Mouse (Mus musculus): Measurements from ENCODE around the gene Vti1b. TPM values are rescaled to one million over a fixed set of nuclear protein-coding genes. Genes with fewer than 3 reads are reported as not detected.
A peak's percentile ranks its signal among the peaks of the same experiment; 100 is the strongest.
"Not testable (repeated sequence)": the region's sequence is repeated elsewhere in the genome, so short reads cannot be mapped to it uniquely, and the experiment has no call there.

The Vti1b gene
- polyA plus RNA-seq, 1 experiment from 2014 or later = 228 TPM

DNA sequence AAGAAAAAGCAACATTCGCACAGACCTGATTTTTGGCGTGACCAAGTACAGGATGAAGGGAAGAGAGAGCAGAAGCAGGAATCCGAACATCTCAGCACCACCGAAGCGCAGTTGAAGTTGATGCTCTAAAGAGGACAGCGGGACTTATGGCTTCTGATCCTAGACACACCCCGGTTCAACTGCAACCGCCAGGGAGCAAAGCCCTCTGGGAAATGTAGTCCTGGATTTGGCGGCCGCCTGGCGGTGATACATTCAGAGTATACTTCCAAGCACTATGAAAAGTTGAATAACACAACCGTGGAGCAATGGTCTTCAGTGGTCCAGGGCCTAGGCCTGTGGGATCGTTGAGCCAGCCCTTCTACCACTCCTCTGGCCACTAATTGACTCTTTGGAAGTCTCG is 19.2 kb upstream of the Vti1b start:
- peak; percentile 83 for ATAC-seq
- WGBS = 6% methylated on average over 14 of the region's 14 CpGs
- Histone ChIP-seq H3K36me3 (ENCODE audit: control insufficient read depth, insufficient read depth, low read length) (peaks cover 3% of the 10 kb centered on the region), H3K27ac (ENCODE audit: low read length) (peak overlapping the region; percentile 85), H3K4me3 (ENCODE audit: low read depth, low read length) (peak overlapping the region; percentile 70), H3K4me1 (ENCODE audit: control insufficient read depth, insufficient read depth, low read length) (peaks cover 25% of the 10 kb centered on the region), H3K4me2 (ENCODE audit: low read length) (peak overlapping the region; percentile 85), H3K9me3 (replicated peaks; ENCODE audit: control insufficient read depth, low read length, poor library complexity, severe bottlenecking) (no peaks in the 10 kb centered on the region), H3K9ac (ENCODE audit: low read depth, low read length) (peak overlapping the region; percentile 79), H3K27me3 (ENCODE audit: control insufficient read depth, insufficient read depth, low read depth, low read length) (no peaks in the 10 kb centered on the region)

DNA sequence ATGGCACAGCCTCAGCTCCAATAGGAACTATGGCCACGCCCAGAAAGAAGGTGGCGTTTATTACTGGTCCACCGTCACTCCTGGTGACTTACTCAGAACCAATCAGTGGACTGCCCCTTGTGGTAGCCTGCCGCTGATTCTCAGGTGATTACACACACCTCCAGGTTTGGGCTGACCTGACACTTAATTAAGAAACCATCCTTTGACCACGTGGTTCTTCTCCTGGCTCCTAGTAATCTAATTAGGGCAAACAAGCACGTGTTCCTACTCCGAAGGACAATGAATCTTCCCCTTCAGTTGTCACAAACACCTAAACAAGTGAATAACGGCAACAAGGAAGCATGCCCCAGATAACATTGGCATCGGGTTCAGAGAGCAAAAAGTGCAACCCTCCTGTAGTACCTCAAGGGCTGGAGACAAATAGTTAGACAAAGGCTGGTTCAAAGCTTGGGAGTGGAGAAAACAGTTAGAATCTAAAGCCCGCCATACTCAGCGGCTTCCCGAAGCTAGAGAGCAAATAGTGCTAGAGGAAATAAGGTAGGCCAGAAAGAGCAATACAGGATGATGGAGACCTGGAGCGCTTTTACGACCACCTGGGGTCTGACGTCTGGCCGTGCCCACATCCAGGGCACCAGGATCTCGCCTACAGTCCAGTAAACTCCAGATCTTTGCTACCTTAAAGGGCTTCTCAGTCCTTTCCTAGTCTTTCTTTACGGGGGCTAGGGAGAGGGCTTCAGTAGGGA is 18.6 kb upstream of the Vti1b start:
- Histone ChIP-seq H3K27ac (ENCODE audit: low read length) (peak overlapping the region; percentile 85), H3K4me1 (ENCODE audit: control insufficient read depth, insufficient read depth, low read length) (peaks cover 25% of the 10 kb centered on the region), H3K36me3 (ENCODE audit: control insufficient read depth, insufficient read depth, low read length) (peaks cover 9% of the 10 kb centered on the region), H3K4me3 (ENCODE audit: low read depth, low read length) (peak overlapping the region; percentile 70), H3K4me2 (ENCODE audit: low read length) (peak overlapping the region; percentile 85), H3K27me3 (ENCODE audit: control insufficient read depth, insufficient read depth, low read depth, low read length) (no peaks in the 10 kb centered on the region), H3K9ac (ENCODE audit: low read depth, low read length) (peak overlapping the region; percentile 79), H3K9me3 (replicated peaks; ENCODE audit: control insufficient read depth, low read length, poor library complexity, severe bottlenecking) (no peaks in the 10 kb centered on the region)
- under 1% methylated on average over 18 of the region's 18 CpGs for WGBS
- ATAC-seq = peak; percentile 98

DNA sequence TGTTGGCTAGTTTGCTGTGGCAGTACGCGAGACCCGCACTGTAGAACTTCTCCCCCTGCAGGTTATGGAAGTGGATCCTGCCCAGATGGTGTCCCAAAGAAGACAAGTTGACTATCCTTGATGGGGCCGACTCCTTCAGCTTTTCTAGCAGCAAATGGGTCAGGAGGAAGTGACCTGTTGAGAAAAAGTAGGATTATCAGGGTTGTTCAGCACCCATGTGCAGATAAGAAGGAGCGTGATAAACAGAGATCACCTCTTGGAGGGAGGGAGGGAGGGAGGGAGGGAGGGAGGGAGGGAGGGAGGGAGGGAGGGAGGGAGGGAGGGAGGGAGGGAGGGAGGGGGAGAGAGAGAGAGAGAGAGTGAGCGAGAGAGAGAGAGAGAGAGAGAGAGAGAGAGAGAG is 12.7 kb upstream of the Vti1b start:
- H3K27ac ChIP-seq (ENCODE audit: low read length); H3K4me3 ChIP-seq (ENCODE audit: low read depth, low read length); H3K27me3 ChIP-seq (ENCODE audit: control insufficient read depth, insufficient read depth, low read depth, low read length); H3K4me2 ChIP-seq (ENCODE audit: low read length); H3K9ac ChIP-seq (ENCODE audit: low read depth, low read length); ATAC-seq; H3K9me3 ChIP-seq (replicated peaks; ENCODE audit: control insufficient read depth, low read length, poor library complexity, severe bottlenecking): not testable (repeated sequence)
- Histone ChIP-seq H3K36me3 (ENCODE audit: control insufficient read depth, insufficient read depth, low read length) (peaks cover 42% of the 10 kb centered on the region), H3K4me1 (ENCODE audit: control insufficient read depth, insufficient read depth, low read length) (peaks cover 13% of the 10 kb centered on the region)
- 92% methylated on average over 4 of the region's 6 CpGs for WGBS

DNA sequence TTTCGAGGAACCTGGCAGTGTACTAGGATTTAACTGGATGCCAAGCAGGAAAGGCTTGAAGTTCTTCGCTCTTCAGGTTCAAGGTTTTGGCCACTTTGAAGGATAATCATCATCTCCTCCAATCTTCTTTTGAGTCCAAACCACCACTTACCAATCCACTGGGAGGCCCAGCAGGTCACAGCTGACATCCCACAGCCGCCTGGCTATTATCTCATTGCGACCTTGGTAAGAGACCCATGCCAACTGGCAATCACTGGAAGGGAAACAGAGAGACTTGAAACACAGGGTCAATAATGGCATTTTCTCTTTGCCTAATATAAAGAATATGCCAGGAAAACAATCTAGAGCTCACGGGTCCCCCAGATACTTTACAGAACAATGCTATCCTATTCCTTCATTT is 3.5 kb upstream of the Vti1b start:
- Histone ChIP-seq H3K9ac (ENCODE audit: low read depth, low read length) (no peak overlapping the region), H3K9me3 (replicated peaks; ENCODE audit: control insufficient read depth, low read length, poor library complexity, severe bottlenecking) (no peaks in the 10 kb centered on the region), H3K4me2 (ENCODE audit: low read length) (no peak overlapping the region), H3K4me1 (ENCODE audit: control insufficient read depth, insufficient read depth, low read length) (peaks cover 7% of the 10 kb centered on the region), H3K36me3 (ENCODE audit: control insufficient read depth, insufficient read depth, low read length) (peaks cover 17% of the 10 kb centered on the region), H3K27me3 (ENCODE audit: control insufficient read depth, insufficient read depth, low read depth, low read length) (no peaks in the 10 kb centered on the region), H3K4me3 (ENCODE audit: low read depth, low read length) (no peak overlapping the region), H3K27ac (ENCODE audit: low read length) (no peak overlapping the region)
- 94% methylated on average over 5 of the region's 5 CpGs for WGBS
- no peak for ATAC-seq

DNA sequence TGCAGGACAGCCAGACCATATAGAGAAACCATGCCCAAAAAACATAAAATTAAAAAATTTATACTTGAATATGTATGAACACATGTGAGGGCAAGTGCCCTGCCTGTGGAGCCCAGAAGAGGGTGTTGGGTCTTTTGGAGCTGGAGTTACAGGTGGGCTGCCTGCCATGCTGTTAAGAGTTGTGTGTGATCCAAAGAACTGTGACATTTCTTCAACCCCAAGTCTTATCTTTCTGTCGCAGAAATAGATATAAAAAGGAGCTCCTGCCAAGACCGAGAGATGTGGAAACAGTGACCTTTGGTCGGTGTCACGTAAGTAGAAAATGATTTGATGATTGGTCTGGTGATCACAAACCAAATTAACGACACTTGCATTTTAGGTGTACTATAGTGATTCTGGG is 1.3 kb upstream of the Vti1b start:
- Histone ChIP-seq H3K27ac (ENCODE audit: low read length) (no peak overlapping the region), H3K9me3 (replicated peaks; ENCODE audit: control insufficient read depth, low read length, poor library complexity, severe bottlenecking) (no peaks in the 10 kb centered on the region), H3K4me3 (ENCODE audit: low read depth, low read length) (no peak overlapping the region), H3K4me1 (ENCODE audit: control insufficient read depth, insufficient read depth, low read length) (peaks cover 21% of the 10 kb centered on the region), H3K9ac (ENCODE audit: low read depth, low read length) (no peak overlapping the region), H3K27me3 (ENCODE audit: control insufficient read depth, insufficient read depth, low read depth, low read length) (no peaks in the 10 kb centered on the region), H3K36me3 (ENCODE audit: control insufficient read depth, insufficient read depth, low read length) (peaks cover 14% of the 10 kb centered on the region), H3K4me2 (ENCODE audit: low read length) (no peak overlapping the region)
- 86% methylated on average over 5 of the region's 5 CpGs for WGBS
- no peak for ATAC-seq

DNA sequence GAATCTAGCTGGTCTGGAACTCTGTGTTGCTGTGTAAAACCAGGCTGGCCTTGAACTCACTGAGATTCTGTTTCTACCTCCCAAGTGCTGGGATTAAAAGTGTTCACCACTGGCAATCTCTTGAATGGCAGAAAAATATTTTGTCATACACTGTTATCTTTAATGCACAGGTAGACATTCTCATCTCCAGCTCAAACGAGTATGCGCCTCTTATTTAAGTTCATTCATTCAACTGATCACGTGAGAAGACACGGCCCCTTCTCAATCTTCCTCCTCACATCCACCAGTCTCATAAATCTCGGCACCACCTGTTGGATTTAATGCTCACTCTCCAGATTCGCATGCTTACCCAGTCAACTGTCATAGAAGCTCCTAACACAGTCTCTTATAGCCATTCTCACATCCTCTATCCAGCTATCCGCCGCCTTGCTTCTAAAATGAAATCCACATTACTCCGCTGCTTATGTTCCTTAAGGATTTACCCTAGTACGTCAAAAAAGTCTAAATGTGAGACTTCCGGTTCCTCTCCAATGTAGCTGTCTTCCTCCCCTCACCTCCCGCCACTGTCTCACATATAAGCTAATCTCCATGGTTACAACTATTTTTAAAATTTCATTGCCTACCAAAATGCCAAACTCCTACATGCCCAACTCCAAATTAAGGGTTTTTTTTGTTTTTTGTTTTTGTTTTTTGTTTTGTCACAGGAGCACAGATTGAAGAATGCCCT is 1.0 kb downstream of the Vti1b start:
- Histone ChIP-seq H3K4me1 (ENCODE audit: control insufficient read depth, insufficient read depth, low read length) (peaks cover 21% of the 10 kb centered on the region), H3K4me3 (ENCODE audit: low read depth, low read length) (peak overlapping the region; percentile 84), H3K36me3 (ENCODE audit: control insufficient read depth, insufficient read depth, low read length) (peaks cover 14% of the 10 kb centered on the region), H3K27me3 (ENCODE audit: control insufficient read depth, insufficient read depth, low read depth, low read length) (no peaks in the 10 kb centered on the region), H3K4me2 (ENCODE audit: low read length) (peak overlapping the region; percentile 76), H3K9me3 (replicated peaks; ENCODE audit: control insufficient read depth, low read length, poor library complexity, severe bottlenecking) (no peaks in the 10 kb centered on the region), H3K27ac (ENCODE audit: low read length) (peak overlapping the region; percentile 96), H3K9ac (ENCODE audit: low read depth, low read length) (peak overlapping the region; percentile 85)
- WGBS = 32% methylated on average over 12 of the region's 12 CpGs
- no peak for ATAC-seq

DNA sequence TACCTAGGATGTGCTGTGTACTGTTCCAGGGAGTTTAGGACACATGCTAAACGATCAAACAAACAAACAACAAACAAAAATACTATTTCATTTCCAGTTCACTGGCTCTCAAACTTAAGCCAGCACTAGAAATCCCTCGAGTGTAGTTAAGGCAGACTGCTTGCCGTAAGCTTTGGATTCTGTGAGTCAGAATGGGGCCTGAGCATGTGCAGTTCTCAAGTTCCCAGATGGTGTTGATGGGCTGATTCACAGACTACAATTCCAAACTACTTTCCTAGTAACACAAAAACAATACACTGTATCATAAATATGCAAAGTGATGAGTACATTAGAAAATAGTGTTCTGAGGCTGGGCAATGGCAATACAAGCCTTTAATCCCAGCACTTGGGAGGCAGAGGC is 2.0 kb downstream of the Vti1b start:
- Histone ChIP-seq H3K4me1 (ENCODE audit: control insufficient read depth, insufficient read depth, low read length) (peaks cover 21% of the 10 kb centered on the region), H3K9me3 (replicated peaks; ENCODE audit: control insufficient read depth, low read length, poor library complexity, severe bottlenecking) (no peaks in the 10 kb centered on the region), H3K4me2 (ENCODE audit: low read length) (no peak overlapping the region), H3K27me3 (ENCODE audit: control insufficient read depth, insufficient read depth, low read depth, low read length) (no peaks in the 10 kb centered on the region), H3K4me3 (ENCODE audit: low read depth, low read length) (no peak overlapping the region), H3K9ac (ENCODE audit: low read depth, low read length) (no peak overlapping the region), H3K27ac (ENCODE audit: low read length) (no peak overlapping the region), H3K36me3 (ENCODE audit: control insufficient read depth, insufficient read depth, low read length) (peaks cover 8% of the 10 kb centered on the region)
- WGBS = 84% methylated on average over 3 of the region's 3 CpGs
- no peak for ATAC-seq

DNA sequence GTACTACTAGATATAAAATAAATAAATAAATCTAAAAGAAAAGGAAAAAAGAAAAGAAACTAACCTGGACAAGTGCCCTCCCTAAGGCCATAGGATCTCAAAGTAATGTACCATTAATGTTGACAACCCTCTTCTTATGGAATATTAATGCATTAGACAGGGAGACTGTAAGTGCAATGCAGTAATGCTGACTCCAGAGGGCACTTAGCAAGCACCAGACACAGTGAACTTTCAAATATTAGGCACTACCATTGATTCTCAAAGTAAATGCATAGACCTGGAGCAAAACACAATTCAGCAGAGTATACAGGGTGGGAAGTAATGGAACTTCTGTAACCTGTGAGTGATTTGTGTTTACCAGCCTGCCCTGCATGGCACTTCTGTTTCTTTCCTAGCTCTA is 3.3 kb downstream of the Vti1b start:
- Histone ChIP-seq H3K27me3 (ENCODE audit: control insufficient read depth, insufficient read depth, low read depth, low read length) (no peaks in the 10 kb centered on the region), H3K4me1 (ENCODE audit: control insufficient read depth, insufficient read depth, low read length) (peaks cover 21% of the 10 kb centered on the region), H3K4me3 (ENCODE audit: low read depth, low read length) (no peak overlapping the region), H3K9me3 (replicated peaks; ENCODE audit: control insufficient read depth, low read length, poor library complexity, severe bottlenecking) (no peaks in the 10 kb centered on the region), H3K9ac (ENCODE audit: low read depth, low read length) (no peak overlapping the region), H3K4me2 (ENCODE audit: low read length) (no peak overlapping the region), H3K36me3 (ENCODE audit: control insufficient read depth, insufficient read depth, low read length) (peaks cover 8% of the 10 kb centered on the region; the same call in 1 of the 2 replicates), H3K27ac (ENCODE audit: low read length) (no peak overlapping the region)
- no peak for ATAC-seq

DNA sequence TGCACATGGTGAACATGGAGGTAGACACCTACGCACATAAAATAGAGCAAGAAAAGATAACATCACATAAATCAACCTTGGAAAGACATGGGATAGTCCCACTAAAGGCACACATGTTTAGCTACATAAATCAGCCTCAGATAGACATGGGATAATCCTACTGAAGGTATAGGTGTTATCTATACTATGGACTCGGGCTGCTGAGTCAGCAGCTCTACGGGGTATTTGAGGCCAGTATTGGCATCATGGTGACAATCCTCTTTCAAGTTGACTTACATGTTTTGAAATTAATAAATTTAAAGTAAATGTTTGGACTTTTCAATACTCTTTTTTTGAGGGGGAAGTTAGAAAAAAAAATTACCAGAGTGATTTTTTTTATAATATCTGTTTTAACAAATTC is 9.6 kb downstream of the Vti1b start:
- Histone ChIP-seq H3K27me3 (ENCODE audit: control insufficient read depth, insufficient read depth, low read depth, low read length) (no peaks in the 10 kb centered on the region), H3K4me2 (ENCODE audit: low read length) (no peak overlapping the region), H3K4me1 (ENCODE audit: control insufficient read depth, insufficient read depth, low read length) (no peaks in the 10 kb centered on the region), H3K9me3 (replicated peaks; ENCODE audit: control insufficient read depth, low read length, poor library complexity, severe bottlenecking) (no peaks in the 10 kb centered on the region), H3K27ac (ENCODE audit: low read length) (no peak overlapping the region), H3K36me3 (ENCODE audit: control insufficient read depth, insufficient read depth, low read length) (peaks cover 47% of the 10 kb centered on the region), H3K4me3 (ENCODE audit: low read depth, low read length) (no peak overlapping the region), H3K9ac (ENCODE audit: low read depth, low read length) (no peak overlapping the region)
- 95% methylated on average over 3 of the region's 3 CpGs for WGBS
- no peak for ATAC-seq

Data from midbrain, embryonic 16.5 days (tissue).